Mouse (Mus musculus) liver, embryonic 14.5 days (tissue): Measurements from ENCODE around the gene Tdrkh.

Experiments used
- CTCF ChIP-seq: IDR thresholded peaks from 2 replicates; pipeline ENCODE4 v1.5.1; 2016; ENCODE audit warnings: antibody characterized with exemption, low read depth, control low read depth
- EP300 ChIP-seq: IDR thresholded peaks from 2 replicates; pipeline ENCODE4 v1.6.1; 2016; ENCODE audit warnings: antibody characterized with exemption, low read depth

DNA sequence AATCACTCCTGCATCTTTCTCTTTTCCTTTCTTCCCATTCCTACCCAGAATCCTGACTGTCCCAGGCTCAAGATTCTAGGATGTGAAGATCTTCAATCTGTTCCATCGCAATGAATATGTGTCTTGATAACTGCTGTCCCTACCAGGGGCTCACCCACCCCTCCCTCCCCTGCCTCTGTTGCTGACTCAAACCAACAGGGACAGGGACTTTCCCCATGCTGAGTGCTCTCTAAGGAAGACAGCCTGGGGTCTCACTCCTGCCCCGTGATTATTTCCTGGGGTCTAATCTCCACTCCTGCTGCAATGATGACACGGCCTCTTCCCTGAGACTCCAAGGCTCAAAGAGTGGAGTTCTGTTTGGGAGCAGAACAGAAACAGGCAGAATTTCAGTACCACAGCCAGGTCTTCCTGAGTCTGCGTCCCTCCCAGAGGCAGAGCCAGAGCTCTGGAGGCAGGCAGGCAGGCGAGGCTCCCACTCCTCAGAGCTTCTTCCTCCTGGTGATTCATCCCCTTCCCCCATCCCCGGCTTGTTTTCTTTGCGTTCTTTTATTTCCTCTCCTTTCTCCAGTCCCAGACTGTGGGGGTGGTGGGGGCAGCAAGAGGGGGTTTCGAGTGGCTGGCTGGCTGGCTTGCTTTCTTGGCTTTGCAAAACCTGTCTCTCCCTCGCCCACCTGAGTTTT is 33.1 kb upstream of the Tdrkh start:
- TF ChIP-seq CTCF (no peak), EP300 (no peak)
